Mouse (Mus musculus): ENCODE data around the gene Armc7. TPM values are rescaled to one million over a fixed set of nuclear protein-coding genes. Genes with fewer than 3 reads are reported as not detected.
"Not testable (repeated sequence)": the region's sequence is repeated elsewhere in the genome, so short reads cannot be mapped to it uniquely, and the experiment has no call there.

The Armc7 gene
- polyA plus RNA-seq, 1 experiment from 2014 or later = 6.6 TPM

GRCm38 (mm10) chr11:115441417-115441816 is 34.0 kb upstream of the Armc7 start:
- no peak for ATAC-seq
- no peaks in the 10 kb centered on the region for H3K27me3 ChIP-seq (replicated peaks)
- H3K4me2 ChIP-seq (replicated peaks) = no peak overlapping the region
- 0 out of 2 replicates have a peak, but pooled peaks cover under 1% of the 10 kb centered on the region for H3K4me1 ChIP-seq (replicated peaks)
- no peak overlapping the region for H3K4me3 ChIP-seq (replicated peaks)
- H3K27ac ChIP-seq = no peak overlapping the region
- no peaks in the 10 kb centered on the region for H3K9me3 ChIP-seq
- H3K36me3 ChIP-seq = no peaks in the 10 kb centered on the region
- H3K9ac ChIP-seq = no peak overlapping the region
- 53% methylated on average over 15 of the region's 15 CpGs for WGBS

DNA sequence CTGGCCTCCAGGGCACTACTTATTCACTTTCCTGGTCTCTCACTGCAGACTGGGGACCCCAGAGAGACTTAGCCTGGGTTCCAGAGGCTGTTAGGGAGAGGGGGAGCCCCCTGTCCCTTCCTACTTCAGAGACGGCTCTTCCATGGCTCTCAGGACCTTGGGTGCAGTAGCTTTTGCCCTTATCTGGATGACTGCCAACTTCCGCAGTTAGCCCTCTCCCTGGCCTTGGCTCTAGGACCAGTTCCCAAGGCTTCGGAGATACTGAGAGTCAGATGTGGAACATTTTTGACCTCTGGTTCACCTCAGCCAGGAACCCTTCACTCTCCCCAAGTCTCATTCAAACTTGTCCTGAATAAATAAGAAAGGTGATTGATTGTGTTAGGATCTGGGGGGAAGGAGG is 28.6 kb upstream of the Armc7 start:
- peak overlapping the region; percentile 56; the same call in 1 of the 2 replicates for H3K27ac ChIP-seq
- peak overlapping the region; percentile 30 for H3K4me2 ChIP-seq (replicated peaks)
- peaks cover 25% of the 10 kb centered on the region for H3K4me1 ChIP-seq (replicated peaks)
- peak overlapping the region; percentile 26 for H3K9ac ChIP-seq
- WGBS = 32% methylated on average over 3 of the region's 3 CpGs
- no peaks in the 10 kb centered on the region for H3K27me3 ChIP-seq (replicated peaks)
- ATAC-seq = no peak
- H3K9me3 ChIP-seq = no peaks in the 10 kb centered on the region
- H3K4me3 ChIP-seq (replicated peaks) = no peak overlapping the region
- H3K36me3 ChIP-seq = no peaks in the 10 kb centered on the region

- WGBS = 74% methylated on average over 11 of the region's 11 CpGs
- Histone ChIP-seq H3K4me1 (replicated peaks) (peaks cover 25% of the 10 kb centered on the region), H3K4me2 (replicated peaks) (peak overlapping the region; percentile 30; the same call in 1 of the 2 replicates), H3K27ac (peak overlapping the region; percentile 71; the same call in 1 of the 2 replicates), H3K27me3 (replicated peaks) (no peaks in the 10 kb centered on the region), H3K4me3 (replicated peaks) (no peak overlapping the region), H3K9ac (no peak overlapping the region), H3K9me3 (no peaks in the 10 kb centered on the region), H3K36me3 (no peaks in the 10 kb centered on the region)
- 0 out of 2 replicates have a peak, but pooled peaks have one; percentile 4 for ATAC-seq
Observed at GRCm38 (mm10) chr11:115447321-115447885, 28.1 kb upstream of the Armc7 start.

GRCm38 (mm10) chr11:115448075-115448474 is 27.4 kb upstream of the Armc7 start:
- Histone ChIP-seq H3K9ac (no peak overlapping the region), H3K4me3 (replicated peaks) (no peak overlapping the region), H3K36me3 (no peaks in the 10 kb centered on the region), H3K27ac (peak overlapping the region; percentile 71), H3K4me2 (replicated peaks) (peak overlapping the region; percentile 30; the same call in 1 of the 2 replicates), H3K4me1 (replicated peaks) (peaks cover 25% of the 10 kb centered on the region), H3K9me3 (no peaks in the 10 kb centered on the region), H3K27me3 (replicated peaks) (no peaks in the 10 kb centered on the region)
- WGBS = 80% methylated on average over 16 of the region's 16 CpGs
- peak; percentile 48 for ATAC-seq

DNA sequence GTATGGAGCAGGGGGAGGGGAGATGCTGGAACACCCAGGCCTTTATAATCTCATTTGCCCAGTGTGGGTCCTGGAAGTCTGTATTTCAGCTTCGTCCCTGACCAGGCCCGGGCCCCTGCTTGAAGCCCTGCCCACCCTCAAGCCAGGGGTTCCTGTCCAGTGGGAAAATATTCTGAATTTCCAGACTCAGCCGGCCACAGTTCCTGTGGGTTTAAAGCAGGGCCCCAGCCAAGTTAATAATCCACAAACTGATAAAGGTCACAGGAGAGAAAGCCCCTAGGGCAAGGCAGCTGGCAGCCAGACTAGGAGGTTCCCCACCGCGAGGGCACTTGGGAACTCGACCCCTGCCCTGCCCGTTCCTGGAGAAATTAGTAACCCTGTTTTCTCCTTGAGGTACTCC is 26.5 kb upstream of the Armc7 start:
- H3K4me3 ChIP-seq (replicated peaks) = no peak overlapping the region
- H3K9ac ChIP-seq = no peak overlapping the region
- peak overlapping the region; percentile 37 for H3K4me2 ChIP-seq (replicated peaks)
- H3K4me1 ChIP-seq (replicated peaks) = peaks cover 31% of the 10 kb centered on the region
- H3K36me3 ChIP-seq = no peaks in the 10 kb centered on the region
- peak; percentile 49 for ATAC-seq
- no peaks in the 10 kb centered on the region for H3K9me3 ChIP-seq
- H3K27ac ChIP-seq = peak overlapping the region; percentile 71
- no peaks in the 10 kb centered on the region for H3K27me3 ChIP-seq (replicated peaks)
- 49% methylated on average over 7 of the region's 7 CpGs for WGBS

GRCm38 (mm10) chr11:115450176-115450575 is 25.3 kb upstream of the Armc7 start:
- Histone ChIP-seq H3K36me3 (no peaks in the 10 kb centered on the region), H3K9me3 (no peaks in the 10 kb centered on the region), H3K4me1 (replicated peaks) (peaks cover 31% of the 10 kb centered on the region), H3K27ac (peak overlapping the region; percentile 71), H3K27me3 (replicated peaks) (no peaks in the 10 kb centered on the region), H3K4me2 (replicated peaks) (no peak overlapping the region), H3K4me3 (replicated peaks) (no peak overlapping the region), H3K9ac (no peak overlapping the region)
- WGBS = 57% methylated on average over 7 of the region's 7 CpGs
- peak; percentile 74 for ATAC-seq

DNA sequence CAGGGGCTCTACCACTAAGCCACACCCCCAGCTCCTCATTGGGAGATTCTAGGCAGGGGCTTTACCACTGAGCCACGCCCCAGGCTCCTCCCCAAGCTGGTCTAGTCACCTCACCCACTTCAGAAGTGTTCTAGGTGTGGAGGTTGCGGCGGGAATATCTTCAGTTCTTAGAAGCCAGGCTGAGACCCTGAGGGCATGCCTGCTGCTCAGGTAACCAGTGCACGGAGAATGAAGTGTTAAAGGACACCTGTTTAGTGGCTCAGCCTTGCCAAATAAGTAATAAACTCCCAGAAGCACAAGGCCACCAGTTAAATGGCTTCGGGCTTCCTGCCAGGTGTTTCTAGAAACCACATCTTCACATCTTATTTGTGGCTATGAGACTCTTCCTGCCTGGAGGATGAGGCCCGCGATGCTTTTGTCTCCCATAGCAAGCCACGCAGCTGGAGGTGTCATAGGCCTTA is 23.7 kb upstream of the Armc7 start:
- Histone ChIP-seq H3K9ac (no peak overlapping the region), H3K4me1 (replicated peaks) (peaks cover 35% of the 10 kb centered on the region), H3K27ac (no peak overlapping the region), H3K36me3 (no peaks in the 10 kb centered on the region), H3K27me3 (replicated peaks) (no peaks in the 10 kb centered on the region), H3K4me3 (replicated peaks) (no peak overlapping the region), H3K4me2 (replicated peaks) (no peak overlapping the region), H3K9me3 (no peaks in the 10 kb centered on the region)
- 84% methylated on average over 8 of the region's 8 CpGs for WGBS
- ATAC-seq = no peak

DNA sequence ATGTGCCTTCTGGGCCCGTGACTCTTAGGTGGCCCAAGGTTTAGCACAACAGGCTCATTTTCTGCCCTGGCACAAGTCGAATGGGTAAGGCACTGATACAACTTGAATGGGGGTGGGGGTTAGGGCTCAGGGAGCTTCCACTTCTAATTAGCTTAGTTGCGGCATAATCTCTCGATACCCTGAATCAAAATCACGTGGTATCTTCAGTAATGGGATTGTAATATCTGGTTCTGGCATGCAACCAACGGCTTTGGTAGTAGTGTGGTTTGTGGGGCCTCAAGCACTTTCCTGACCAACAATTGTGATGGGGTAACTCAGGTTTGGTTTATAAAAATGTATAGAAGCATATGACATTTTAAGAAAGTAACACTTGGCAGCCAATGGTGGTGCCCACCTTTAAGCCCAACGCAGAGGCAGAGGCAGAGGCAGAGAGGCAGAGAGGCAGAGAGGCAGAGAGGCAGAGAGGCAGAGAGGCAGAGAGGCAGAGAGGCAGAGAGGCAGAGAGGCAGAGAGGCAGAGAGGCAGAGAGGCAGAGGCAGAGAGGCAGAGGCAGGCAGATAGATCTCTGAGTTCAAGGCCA is 23.1 kb upstream of the Armc7 start:
- Histone ChIP-seq H3K4me3 (replicated peaks) (no peak overlapping the region), H3K36me3 (no peaks in the 10 kb centered on the region), H3K4me1 (replicated peaks) (peaks cover 33% of the 10 kb centered on the region), H3K9ac (no peak overlapping the region), H3K4me2 (replicated peaks) (no peak overlapping the region), H3K9me3 (no peaks in the 10 kb centered on the region), H3K27me3 (replicated peaks) (no peaks in the 10 kb centered on the region), H3K27ac (no peak overlapping the region)
- ATAC-seq = no peak
- 80% methylated on average over 7 of the region's 7 CpGs for WGBS

DNA sequence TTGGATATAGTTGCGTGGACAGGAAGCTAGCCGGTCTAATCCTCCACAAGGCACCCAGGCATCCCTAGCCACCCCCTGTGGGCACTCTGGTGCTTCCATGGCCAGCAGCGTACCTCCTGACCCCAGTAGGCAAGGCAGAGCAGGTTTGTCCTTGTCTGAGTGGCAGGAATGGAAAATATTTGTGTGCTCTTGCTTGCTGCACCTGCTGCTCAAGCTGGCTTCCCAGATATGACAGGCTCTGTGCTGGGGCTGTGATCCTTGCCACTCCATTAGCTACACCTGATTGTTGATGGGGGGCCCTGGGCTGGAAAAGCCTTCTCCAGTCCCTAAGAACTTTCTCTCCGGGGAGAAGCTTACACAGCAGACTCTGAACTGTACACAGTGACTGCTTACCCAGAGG is 22.2 kb upstream of the Armc7 start:
- Histone ChIP-seq H3K4me3 (replicated peaks) (no peak overlapping the region), H3K27ac (no peak overlapping the region), H3K9ac (no peak overlapping the region), H3K27me3 (replicated peaks) (no peaks in the 10 kb centered on the region), H3K9me3 (no peaks in the 10 kb centered on the region), H3K36me3 (no peaks in the 10 kb centered on the region), H3K4me1 (replicated peaks) (peaks cover 25% of the 10 kb centered on the region), H3K4me2 (replicated peaks) (no peak overlapping the region)
- WGBS = 70% methylated on average over 4 of the region's 4 CpGs
- ATAC-seq = no peak

DNA sequence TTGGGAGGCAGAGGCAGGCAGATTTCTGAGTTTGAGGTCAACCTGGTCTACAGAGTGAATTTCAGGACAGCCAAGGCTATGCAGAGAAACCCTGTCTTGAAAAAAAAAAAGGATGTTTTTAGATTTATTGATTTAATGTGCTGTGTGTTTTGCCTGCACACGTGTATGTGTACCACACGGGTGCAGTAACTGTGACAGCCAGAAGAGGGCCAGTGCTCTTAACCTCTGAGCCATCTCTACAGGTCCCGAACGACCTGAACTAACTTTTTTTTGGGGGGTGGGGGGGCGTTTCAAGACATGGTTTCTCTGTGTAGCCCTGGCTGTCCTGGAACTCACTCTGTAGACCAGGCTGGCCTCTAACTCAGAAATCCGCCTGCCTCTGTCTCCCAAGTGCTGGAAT is 20.6 kb upstream of the Armc7 start:
- H3K9ac ChIP-seq; H3K36me3 ChIP-seq; H3K4me3 ChIP-seq (replicated peaks); H3K9me3 ChIP-seq; H3K27ac ChIP-seq; H3K4me2 ChIP-seq (replicated peaks); H3K27me3 ChIP-seq (replicated peaks); ATAC-seq: not testable (repeated sequence)
- peaks cover 17% of the 10 kb centered on the region for H3K4me1 ChIP-seq (replicated peaks)
- WGBS = 86% methylated on average over 6 of the region's 6 CpGs

DNA sequence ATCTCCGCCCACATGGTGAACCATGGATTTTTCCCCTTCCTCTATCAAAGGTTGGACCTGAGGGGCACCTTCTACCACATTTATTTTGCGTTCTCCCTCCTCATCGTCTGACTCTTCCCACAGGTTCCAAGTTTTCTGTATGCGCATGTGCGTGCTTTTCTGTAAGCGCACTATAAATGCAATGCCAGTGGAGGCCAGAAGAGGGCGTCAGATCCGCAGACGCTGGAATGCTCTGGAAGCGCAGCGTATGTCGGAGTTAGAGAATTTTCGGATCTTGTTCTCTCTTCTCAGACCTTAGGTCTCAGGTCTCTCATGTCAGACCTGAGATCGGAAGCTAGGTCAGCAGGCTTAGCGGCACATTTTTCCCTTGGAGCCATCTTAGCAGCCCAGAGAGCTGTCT is 19.8 kb upstream of the Armc7 start:
- H3K4me3 ChIP-seq (replicated peaks) = no peak overlapping the region
- H3K4me2 ChIP-seq (replicated peaks) = no peak overlapping the region
- no peaks in the 10 kb centered on the region for H3K27me3 ChIP-seq (replicated peaks)
- H3K36me3 ChIP-seq = no peaks in the 10 kb centered on the region
- H3K27ac ChIP-seq = no peak overlapping the region
- H3K4me1 ChIP-seq (replicated peaks) = peaks cover 17% of the 10 kb centered on the region
- ATAC-seq = no peak
- 85% methylated on average over 15 of the region's 15 CpGs for WGBS
- H3K9me3 ChIP-seq = no peaks in the 10 kb centered on the region
- H3K9ac ChIP-seq = no peak overlapping the region

GRCm38 (mm10) chr11:115456182-115456581 is 19.3 kb upstream of the Armc7 start:
- H3K27me3 ChIP-seq (replicated peaks) = no peaks in the 10 kb centered on the region
- no peak overlapping the region for H3K4me2 ChIP-seq (replicated peaks)
- no peaks in the 10 kb centered on the region for H3K36me3 ChIP-seq
- WGBS = 69% methylated on average over 5 of the region's 5 CpGs
- peaks cover 17% of the 10 kb centered on the region for H3K4me1 ChIP-seq (replicated peaks)
- 0 out of 2 replicates have a peak overlapping the region, but pooled peaks have one; percentile 40 for H3K27ac ChIP-seq
- H3K4me3 ChIP-seq (replicated peaks) = no peak overlapping the region
- peak; percentile 89 for ATAC-seq
- H3K9ac ChIP-seq = no peak overlapping the region
- no peaks in the 10 kb centered on the region for H3K9me3 ChIP-seq

- H3K27ac ChIP-seq = no peak overlapping the region
- H3K4me2 ChIP-seq (replicated peaks) = no peak overlapping the region
- no peaks in the 10 kb centered on the region for H3K36me3 ChIP-seq
- no peaks in the 10 kb centered on the region for H3K9me3 ChIP-seq
- peaks cover 20% of the 10 kb centered on the region for H3K4me1 ChIP-seq (replicated peaks)
- H3K27me3 ChIP-seq (replicated peaks) = no peaks in the 10 kb centered on the region
- no peak overlapping the region for H3K4me3 ChIP-seq (replicated peaks)
- H3K9ac ChIP-seq = no peak overlapping the region
- ATAC-seq = no peak
- WGBS = 29% methylated on average over 6 of the region's 6 CpGs
Observed at GRCm38 (mm10) chr11:115457405-115457804, 18.1 kb upstream of the Armc7 start.
